Mouse (Mus musculus): ENCODE data around the gene Btbd3.

Gene Btbd3

DNA sequence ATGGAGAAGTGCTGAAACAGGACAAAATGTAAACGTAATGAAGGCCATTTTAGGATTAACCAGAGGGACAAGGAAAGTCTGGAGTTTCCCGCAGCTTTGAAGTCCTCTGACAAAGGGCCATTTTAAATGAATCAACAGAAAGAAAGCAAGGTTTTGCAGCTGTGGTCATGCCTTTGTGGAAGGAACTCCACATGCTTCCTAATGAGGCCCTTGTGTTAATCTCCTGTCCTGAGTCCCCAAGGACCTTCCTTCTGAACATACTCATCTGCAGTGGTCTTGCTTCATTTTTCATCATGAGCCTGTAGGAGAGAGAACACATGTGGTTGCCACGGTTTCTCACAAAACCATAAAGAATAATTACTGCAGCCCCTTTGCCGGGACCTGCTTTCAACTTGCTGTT, 275.6 kb downstream of the Btbd3 start:
- DNase-seq (ENCODE audit: low spot score): no peak

DNA sequence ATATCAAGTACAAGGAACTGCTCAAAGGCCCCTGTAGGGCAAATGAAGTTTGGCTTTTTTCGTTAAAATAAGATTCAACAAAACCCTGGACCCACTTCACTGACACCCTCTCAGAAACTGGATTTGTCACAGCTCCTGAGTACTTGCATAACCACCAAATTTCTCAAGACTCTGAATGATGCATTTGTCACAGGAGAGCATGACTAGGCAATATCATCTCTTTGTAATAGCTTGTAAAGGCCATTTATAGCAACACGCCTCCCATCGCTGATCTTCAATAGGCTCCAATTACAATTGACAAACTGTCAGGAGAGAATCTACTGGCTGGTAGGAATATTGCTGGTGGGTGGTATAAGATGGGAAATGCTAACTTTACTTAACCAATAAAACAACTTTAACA, 283.3 kb downstream of the Btbd3 start:
- DNase-seq (ENCODE audit: low spot score): no peak

DNA sequence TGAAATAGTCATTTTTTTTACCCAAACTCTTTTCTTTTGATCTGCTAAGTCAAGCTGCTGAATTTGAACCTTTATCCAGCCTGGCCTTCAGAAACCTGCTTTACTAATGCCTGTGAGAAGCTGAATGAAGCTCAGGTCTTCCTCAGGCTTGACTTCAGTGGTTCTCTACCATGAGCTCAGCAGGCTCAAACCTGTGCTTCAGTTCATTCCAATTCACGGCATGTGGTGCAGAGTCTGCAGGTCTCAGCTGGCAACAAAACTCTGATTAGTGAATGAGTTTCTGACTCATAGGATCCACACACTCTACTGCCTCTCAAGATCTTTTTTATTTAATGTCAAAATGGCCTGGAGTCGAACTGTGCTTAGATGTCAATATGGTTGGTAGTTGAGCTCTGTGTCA, 292.6 kb downstream of the Btbd3 start:
- no peak for DNase-seq (ENCODE audit: low spot score)

DNA sequence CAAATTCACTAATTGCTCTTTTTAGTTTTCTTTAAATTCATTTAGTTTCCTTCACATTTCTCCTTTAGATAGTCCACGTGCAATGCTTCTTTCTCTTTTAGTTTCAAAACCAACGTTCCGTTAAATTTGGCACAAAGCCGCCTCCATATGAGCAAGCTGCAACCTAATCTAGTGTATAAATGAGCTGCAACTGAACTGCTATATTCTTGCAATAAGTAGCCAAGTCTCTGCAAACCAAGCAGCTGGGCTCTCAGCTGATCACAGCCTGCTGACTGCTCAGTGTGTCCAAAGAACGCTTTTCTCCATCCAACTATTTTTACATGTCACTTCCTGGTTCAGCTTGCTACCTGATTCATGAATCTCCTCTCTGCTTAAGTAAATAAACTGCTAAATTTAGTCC, 295.2 kb downstream of the Btbd3 start:
- no peak for DNase-seq (ENCODE audit: low spot score)

DNA sequence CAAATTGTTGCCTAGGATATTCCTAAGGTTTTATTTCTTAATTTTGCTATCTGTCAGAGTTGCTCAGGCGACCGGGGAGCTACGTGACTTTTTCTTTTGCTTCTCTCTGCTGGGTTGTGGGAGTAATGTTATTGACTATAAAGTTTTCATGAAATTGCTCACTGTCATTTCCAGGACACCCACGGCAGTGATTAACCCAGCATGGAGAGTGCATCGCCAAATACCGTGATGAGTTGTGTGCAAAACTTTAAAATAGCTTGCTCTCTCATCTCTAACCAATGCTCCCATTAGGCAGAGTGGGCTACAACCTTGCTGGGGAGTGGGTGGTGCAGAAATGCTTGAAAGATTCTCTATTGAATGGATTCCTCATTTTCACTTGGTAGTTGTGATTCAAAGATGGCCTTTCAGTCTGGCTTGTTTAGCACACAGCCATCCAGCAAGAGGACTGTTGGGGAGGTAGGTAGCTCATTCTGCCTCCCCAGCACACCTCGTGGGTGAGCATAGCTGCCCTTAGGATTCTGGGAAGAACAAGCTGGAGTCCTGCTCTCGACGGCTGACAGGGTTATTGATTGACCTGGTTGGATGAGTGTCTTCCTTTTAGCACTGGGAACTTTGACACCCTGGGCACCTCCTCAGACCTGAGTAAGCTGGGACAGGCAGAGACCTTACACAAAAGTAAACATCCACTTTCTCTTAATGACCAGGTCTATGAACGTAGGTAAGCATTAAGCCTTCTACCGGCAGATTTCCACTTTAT, 298.9 kb downstream of the Btbd3 start:
- no peak for DNase-seq (ENCODE audit: low spot score)

DNA sequence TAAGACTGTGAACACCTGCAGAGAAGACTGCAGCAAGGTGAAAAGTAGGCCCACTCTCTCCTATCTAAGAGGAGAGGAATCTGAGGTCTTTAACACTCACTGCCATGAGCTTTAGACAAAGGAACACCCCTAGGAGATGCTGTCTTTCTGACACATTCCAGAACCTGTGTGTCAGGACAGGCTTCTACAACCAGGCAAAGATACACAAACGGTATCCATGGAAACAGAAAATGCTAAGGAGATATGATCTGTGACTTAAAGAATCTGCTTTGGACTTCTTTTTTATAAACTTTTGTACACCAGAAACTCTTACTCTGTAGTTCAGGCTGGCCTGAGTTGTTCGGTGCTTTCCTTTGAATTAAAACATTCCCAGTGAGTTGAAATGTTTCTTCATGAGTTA, 329.6 kb downstream of the Btbd3 start:
- DNase-seq (ENCODE audit: low spot score): no peak

DNA sequence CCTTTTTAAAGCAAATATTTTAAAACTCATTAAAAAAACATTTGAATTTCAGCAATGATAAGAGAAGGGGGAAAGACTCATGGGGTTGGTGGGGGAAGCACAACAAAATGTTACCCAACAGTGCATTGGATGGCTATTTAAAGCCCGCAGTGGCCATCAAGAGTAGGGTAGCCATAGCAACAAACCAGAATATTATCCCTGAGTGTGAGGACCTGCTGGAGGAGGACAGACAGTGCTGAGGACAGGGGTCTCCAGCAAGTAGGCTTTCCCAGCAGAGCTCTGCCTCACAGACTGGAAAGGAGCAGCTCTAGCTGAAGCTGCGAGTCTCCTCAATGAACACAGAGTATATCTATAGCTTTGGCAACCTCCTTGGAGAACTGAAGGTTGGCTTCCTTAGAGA, 331.0 kb downstream of the Btbd3 start:
- DNase-seq (ENCODE audit: low spot score): no peak

DNA sequence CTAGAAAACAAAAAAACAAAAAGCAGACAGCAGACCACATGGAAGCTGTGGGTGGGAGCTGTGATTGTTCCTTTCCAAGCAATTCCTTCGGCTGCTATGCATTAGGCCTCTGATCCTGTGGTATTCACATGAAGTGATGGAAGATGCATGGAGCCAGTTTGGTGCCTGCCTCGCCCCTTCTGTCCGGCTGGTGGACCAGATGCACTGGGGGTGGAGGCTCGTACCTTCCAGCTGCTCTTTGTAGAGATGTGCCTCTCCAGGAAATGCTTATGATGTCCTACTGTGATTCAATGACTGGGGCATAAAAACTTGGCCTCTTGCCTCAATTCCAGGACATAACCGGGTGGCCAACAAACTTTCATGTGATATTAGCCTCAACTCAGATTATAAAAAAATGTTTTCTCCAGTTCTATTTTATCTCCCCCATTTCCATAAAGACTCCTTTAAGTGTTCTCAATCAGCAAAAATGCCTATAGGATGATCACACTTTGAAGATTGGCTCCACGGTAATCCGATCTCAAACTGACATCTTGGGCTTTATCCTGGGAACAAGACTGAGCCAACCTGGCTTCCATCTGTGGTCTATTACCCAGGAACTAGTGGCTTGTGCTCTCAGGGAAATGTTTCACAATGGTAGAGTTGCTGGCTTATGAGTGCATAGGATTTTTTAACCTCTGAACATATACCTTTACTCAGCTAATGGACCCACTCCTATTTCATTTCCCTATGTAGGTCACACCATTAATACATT, 331.6 kb downstream of the Btbd3 start:
- no peak for DNase-seq (ENCODE audit: low spot score)

DNA sequence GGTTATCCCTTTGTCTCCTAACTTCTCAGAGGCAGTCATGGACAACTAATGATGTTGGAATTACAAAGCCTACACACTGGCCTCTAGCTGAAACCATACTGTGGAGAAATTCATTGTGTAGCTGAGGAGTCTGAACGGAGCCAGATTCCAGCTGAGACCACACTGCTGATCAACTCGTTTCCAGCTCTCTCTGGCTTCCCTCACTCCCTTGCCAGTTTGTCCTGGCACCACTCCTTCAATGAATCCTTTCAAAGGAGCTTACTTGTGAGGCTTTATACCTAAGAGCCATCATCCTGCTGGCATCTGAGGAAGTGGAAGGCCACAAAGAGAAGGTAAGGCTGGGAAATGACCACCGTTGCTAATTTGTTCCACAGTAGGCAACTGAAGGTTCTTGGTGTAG, 332.7 kb downstream of the Btbd3 start:
- DNase-seq (ENCODE audit: low spot score): no peak

DNA sequence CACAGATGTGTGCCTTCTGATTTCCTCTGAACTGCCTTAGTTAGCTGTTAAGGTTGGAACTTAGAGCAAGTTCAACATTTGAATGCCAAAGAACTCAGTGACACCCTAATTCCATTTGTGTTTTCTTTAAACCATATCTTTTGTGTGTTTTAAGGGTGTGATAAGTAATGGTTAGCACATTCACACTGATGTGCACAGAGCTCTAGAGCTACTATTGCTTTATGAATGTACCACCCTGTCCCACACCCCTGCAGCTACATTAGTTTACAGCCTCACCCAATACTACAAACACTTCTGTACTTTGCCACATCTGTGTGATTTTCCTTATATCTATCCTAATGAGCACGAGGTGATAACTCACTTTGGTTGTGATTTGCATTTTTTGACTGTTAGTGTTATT, 333.9 kb downstream of the Btbd3 start:
- DNase-seq (ENCODE audit: low spot score): no peak

DNA sequence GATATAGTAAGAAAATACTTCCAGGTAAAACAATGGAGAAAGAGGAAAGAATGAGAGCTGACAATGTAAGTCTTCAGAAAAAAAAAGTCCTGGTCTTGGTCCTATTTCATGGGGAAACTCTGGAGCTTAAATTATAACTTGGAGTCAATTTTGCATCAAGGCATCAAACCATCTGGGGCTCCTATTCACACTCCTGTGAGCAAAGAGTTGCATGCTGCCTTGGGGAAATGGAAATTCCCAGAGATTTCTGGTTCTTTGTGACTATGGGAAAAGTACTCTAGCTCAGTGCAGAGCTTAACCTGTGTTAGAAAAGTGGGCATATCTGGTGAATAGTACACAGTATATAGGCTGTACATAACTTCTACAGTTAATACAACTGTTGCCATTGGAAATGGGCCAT, 356.0 kb downstream of the Btbd3 start:
- no peak for DNase-seq (ENCODE audit: low spot score)

DNA sequence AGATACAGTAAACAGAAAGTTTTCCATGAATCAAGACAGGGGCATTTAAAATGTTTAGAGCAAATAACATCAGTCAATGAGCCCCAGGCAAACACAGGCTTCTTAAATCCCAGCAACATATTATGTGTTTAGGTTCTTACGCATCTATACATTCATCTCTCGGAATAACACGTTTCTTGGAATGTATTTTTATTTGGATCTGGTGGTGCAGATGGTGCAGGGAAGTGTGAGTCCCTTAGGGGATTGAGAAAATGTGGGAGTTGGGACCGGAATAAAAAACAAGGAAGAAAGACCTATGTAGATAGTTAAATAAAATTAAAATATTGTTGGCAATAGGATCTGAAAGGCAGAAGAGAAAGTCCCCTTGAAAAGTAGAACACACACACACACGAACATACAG, 361.1 kb downstream of the Btbd3 start:
- no peak for DNase-seq (ENCODE audit: low spot score)
